Mouse (Mus musculus): ENCODE data around the gene Fbll1. TPM values are rescaled to one million over a fixed set of nuclear protein-coding genes. Genes with fewer than 3 reads are reported as not detected.

Gene Fbll1
- polyA plus RNA-seq, 1 experiment from 2014 or later = not detected

DNA sequence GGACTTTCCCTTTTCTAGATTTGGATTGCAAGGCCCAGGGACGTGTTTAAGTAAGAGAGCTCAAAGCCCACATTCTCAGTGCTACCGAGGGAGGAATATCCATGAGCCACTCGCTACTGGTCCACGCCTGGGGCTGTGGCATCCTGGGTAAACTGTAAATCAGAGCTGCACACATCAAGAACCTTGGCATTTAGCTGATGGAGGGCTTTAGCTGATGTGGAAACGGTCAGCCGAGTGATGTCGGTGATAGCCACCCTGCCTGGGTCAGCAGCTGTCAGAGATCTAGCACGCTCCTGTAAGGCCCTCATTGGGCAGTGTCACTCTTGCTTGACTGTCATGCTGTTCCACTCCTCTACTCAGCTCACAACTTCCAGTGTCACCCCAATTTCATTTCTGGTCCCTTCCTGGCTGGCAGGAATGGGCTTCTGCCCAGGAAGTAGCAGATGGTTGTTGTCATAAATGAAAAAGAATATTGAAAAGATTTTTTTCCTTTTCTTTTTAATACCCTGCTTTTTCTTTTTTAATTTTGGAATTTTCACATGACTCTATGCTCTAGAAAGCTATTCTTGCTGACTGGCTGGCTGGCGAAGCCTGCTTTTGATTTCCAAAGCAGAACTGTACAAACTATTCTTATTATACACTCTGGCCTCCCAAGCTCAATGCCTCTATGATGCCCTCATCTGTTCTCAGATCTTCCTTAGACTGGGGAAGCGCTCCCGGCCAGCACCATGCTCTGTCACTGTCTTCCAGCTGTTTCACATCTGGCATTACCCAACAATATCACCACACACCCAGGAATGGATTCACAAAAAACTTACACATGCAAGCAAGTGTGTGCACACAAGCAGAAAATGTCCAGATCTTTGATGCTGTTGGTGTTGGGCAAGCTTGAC, 42.0 kb downstream of the Fbll1 start:
- no peak overlapping the region for H3K9ac ChIP-seq
- no peaks in the 10 kb centered on the region for H3K9me3 ChIP-seq (replicated peaks)
- no peak overlapping the region for H3K4me2 ChIP-seq
- DNase-seq = no peak
- no peaks in the 10 kb centered on the region for H3K27me3 ChIP-seq
- no peaks in the 10 kb centered on the region for H3K36me3 ChIP-seq
- no peak for ATAC-seq (ENCODE audit: low read depth)
- WGBS (ENCODE audit: insufficient replicate concordance) = 67% methylated on average over 11 of the region's 11 CpGs
- H3K4me1 ChIP-seq (replicated peaks) = no peaks in the 10 kb centered on the region
- H3K27ac ChIP-seq = no peak overlapping the region
- no peak overlapping the region for H3K4me3 ChIP-seq (replicated peaks)

DNA sequence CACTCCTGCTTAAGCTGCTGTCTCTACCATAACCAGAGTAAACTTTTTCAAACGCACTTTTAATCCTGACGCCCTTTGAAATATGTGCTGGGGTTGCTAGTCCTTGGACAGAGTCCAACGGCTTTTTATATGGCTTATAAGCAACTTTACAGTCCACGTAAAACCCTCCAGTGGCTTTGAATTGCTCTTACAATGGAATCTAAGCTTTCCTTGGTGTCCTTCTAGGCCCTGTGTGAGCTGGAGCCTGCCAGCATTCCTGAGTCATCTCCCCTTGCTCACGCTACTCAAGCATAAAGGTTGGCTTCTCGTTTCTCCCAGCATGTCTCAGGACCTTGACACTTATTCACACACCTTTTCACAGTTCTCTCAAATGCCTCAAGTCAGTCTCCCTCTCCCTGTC, 43.1 kb downstream of the Fbll1 start:
- Histone ChIP-seq H3K9me3 (replicated peaks) (no peaks in the 10 kb centered on the region), H3K27ac (no peak overlapping the region), H3K36me3 (no peaks in the 10 kb centered on the region), H3K27me3 (no peaks in the 10 kb centered on the region), H3K4me2 (no peak overlapping the region), H3K9ac (no peak overlapping the region), H3K4me1 (replicated peaks) (no peaks in the 10 kb centered on the region), H3K4me3 (replicated peaks) (no peak overlapping the region)
- 52% methylated on average over 6 of the region's 6 CpGs for whole genome bisulfite sequencing (ENCODE audit: insufficient replicate concordance)
- ATAC-seq (ENCODE audit: low read depth) (no peak), DNase-seq (no peak)

- H3K4me3 ChIP-seq (replicated peaks) = no peak overlapping the region
- no peak for ATAC-seq (ENCODE audit: low read depth)
- no peak overlapping the region for H3K27ac ChIP-seq
- no peaks in the 10 kb centered on the region for H3K9me3 ChIP-seq (replicated peaks)
- WGBS (ENCODE audit: insufficient replicate concordance) = 76% methylated on average over 4 of the region's 4 CpGs
- no peak overlapping the region for H3K9ac ChIP-seq
- no peaks in the 10 kb centered on the region for H3K27me3 ChIP-seq
- H3K4me1 ChIP-seq (replicated peaks) = no peaks in the 10 kb centered on the region
- no peaks in the 10 kb centered on the region for H3K36me3 ChIP-seq
- no peak for DNase-seq
- H3K4me2 ChIP-seq = no peak overlapping the region
These were observed 43.7 kb downstream of the Fbll1 start for GRCm38 (mm10) chr11:35754906-35755418.

DNA sequence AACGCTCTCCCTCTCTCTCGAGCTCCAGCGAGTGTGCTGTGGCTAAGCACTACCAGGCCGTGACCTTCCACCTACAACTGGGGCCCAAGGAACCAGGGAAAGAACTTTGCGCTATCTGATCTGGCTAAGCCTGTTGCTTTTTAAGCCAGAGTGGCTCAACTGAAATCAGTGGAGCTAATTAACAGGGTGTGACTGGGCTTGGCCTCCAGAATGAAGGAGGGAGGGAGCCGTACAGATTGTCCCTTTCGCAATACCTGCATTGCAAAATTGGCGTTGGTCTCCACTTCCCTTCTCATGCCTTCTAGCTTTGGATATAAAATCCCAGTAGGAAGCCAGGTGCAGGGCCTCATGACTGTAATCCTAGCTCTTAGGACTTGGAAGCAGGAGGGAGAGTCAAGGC, 48.1 kb downstream of the Fbll1 start:
- WGBS (ENCODE audit: insufficient replicate concordance) = 69% methylated on average over 8 of the region's 8 CpGs
- Histone ChIP-seq H3K9me3 (replicated peaks) (no peaks in the 10 kb centered on the region), H3K4me3 (replicated peaks) (no peak overlapping the region), H3K9ac (no peak overlapping the region), H3K4me2 (no peak overlapping the region), H3K36me3 (no peaks in the 10 kb centered on the region), H3K27me3 (no peaks in the 10 kb centered on the region), H3K4me1 (replicated peaks) (no peaks in the 10 kb centered on the region), H3K27ac (no peak overlapping the region)
- DNase-seq = no peak
- no peak for ATAC-seq (ENCODE audit: low read depth)

MicroRNAs encoded within 50 kb of the gene (microRNA counts, 519-probe panel; counts per million panel counts)
- 5,791 counts per million, percentile 71 among the panel's probes with 10 or more counts for microRNA mmu-miR-103

Small RNA genes lying within 50 kb of the gene (microRNA-seq; reads per million reads assigned to microRNA genes)
- gene Mir103-1 = 8.8 reads per million, percentile 20 among the genes with 10 or more reads in this experiment

Other genes with a start within 250 kb of the Fbll1 start
- gene Pank3, start 29.4 kb downstream of the Fbll1 start, polyA plus RNA-seq (2015; fragmentation: Nextera tagmentation; extraction: Ambion mirVana) = 4.1 and 5.1 TPM in 2 replicates
- gene Rars, start 35.6 kb upstream of the Fbll1 start, polyA plus RNA-seq (2015; fragmentation: Nextera tagmentation; extraction: Ambion mirVana) = 69.3 and 82.9 TPM in 2 replicates
- 0.86 and 0.95 TPM in 2 replicates for gene Wwc1, start 181.6 kb upstream of the Fbll1 start, polyA plus RNA-seq (2015; fragmentation: Nextera tagmentation; extraction: Ambion mirVana)